Mouse (Mus musculus) neutrophil, adult 5-6 weeks (primary cell): ENCODE results near the gene Neurl1a. TPM values are rescaled to one million over a fixed set of nuclear protein-coding genes. Genes with fewer than 3 reads are reported as not detected.

Experiments
- ATAC-seq: fragments of 151-379, 151-347 bp; 2 replicates; pipeline ENCODE4 v1.8.0; 2017; ENCODE audit warnings: mild to moderate bottlenecking, moderate TSS enrichment; ENCODE audit not compliant: insufficient number of reproducible peaks, poor library complexity, low FRiP score, severe bottlenecking; ENCODE audit errors: extremely low read depth
- total RNA-seq: library from RNA; stranded (forward); fragments of 200-1000 nt; gene quantifications from 2 replicates; pipeline ENCODE4 v1.2.3, GENCODE M21; 2017

Gene Neurl1a
- total RNA-seq, 1 experiment from 2014 or later: 0.12 TPM

- ATAC-seq: no peak
These were observed 123.7 kb downstream of the Neurl1a start for GRCm38 (mm10) chr19:47302191-47302852.

DNA sequence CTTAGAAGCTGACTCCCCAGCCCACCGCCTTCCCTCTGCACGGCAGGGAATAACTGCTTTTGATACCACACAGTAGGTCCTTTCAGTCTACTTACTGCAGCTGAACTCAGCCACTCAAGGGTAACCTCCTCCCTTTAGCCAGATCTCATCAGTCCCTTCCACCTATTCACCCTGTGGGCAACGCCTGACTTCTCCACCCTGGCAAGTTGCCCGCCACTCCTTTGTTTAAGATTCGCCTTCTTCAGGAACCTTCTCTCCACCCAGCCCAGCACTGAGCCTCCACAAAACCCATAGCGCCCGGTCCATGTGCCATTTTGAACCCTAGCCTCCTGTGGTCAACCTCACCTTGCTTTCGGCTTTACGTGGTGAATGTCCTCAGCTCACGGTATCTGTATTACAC is 124.5 kb downstream of the Neurl1a start:
- ATAC-seq: no peak

DNA sequence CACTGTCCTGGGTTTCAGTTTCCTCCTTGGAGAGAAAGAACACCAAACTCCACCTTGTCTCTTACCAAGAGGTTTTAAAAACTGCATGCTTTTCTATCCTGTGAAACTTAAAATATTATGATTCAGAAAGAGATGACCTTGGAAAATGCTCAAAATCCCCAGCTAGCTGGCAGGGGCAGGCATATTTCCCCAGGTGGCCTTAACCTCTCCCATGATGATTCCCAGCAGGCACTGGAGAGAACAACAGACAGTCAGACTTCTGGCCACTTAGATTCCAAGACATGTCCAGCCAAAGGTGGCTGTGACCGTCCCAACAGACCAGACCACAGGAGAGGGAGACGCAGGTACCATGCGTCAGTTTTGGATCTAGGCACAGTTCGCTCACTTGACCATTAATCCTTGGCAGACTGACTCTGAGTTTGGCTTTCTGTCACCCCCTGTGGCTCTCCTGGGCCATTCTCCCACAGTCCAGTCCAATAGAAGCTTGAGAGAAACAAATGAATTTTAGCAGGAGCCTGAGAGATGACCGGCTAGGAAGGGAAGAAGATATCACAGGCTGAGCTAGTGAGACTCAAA is 125.6 kb downstream of the Neurl1a start:
- no peak for ATAC-seq

- ATAC-seq: no peak
These were observed 126.8 kb downstream of the Neurl1a start for GRCm38 (mm10) chr19:47305401-47305800.

GRCm38 (mm10) chr19:47306128-47306916 is 127.7 kb downstream of the Neurl1a start:
- ATAC-seq: no peak

- ATAC-seq: no peak
These were observed 128.3 kb downstream of the Neurl1a start for GRCm38 (mm10) chr19:47306917-47307315.

Other genes with a start within 250 kb of the Neurl1a start
- gene Ina, start 164.1 kb upstream of the Neurl1a start, total RNA-seq: 0.23 TPM in 1 of 2 replicates, not detected in the other
- gene Nt5c2, start 163.7 kb upstream of the Neurl1a start, total RNA-seq: 79.9 and 87.5 TPM in 2 replicates
- gene Pcgf6, start 127.9 kb upstream of the Neurl1a start, total RNA-seq: 12.4 and 14.4 TPM in 2 replicates
- 18.2 and 18.4 TPM in 2 replicates for gene Taf5, start 111.1 kb upstream of the Neurl1a start, total RNA-seq
- 103 and 125 TPM in 2 replicates for gene Usmg5, start 88.2 kb upstream of the Neurl1a start, total RNA-seq
- gene Pdcd11, start 88.1 kb upstream of the Neurl1a start, total RNA-seq: 19.6 and 23.2 TPM in 2 replicates
- 46.8 and 51.0 TPM in 2 replicates for gene Calhm2, start 40.5 kb upstream of the Neurl1a start, total RNA-seq
- not detected in 2 replicates for gene Calhm1, start 34.6 kb upstream of the Neurl1a start, total RNA-seq
- not detected in 2 replicates for gene Calhm3, start 21.1 kb upstream of the Neurl1a start, total RNA-seq